ENCODE assay signal across 11 mouse cellular contexts in the genomic region with DNA sequence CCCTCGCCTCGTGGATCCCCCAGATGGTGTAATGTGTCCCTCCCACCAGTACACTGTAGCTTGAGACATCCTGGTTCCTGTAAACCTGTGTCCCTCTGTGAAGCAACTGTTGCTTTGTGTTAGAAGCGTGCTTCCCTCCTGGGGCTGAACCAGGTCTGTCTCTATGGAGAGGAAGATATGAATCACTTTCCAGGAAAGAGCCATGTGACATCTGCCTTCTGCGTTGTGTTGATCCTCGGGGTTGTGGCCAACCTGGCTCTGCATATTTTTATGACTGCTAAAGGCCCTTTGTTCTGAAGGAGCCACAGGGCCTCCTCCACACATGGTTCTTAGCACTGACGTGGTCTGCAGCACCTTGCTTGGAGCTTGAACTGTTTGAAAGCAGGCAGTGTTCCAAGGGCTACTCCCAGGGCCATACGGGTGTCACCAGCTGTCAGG. TPM values are rescaled to one million over a fixed set of nuclear protein-coding genes. Genes with fewer than 3 reads are reported as not detected.
A peak's percentile ranks its signal among the peaks of the same experiment; 100 is the strongest.
DNase-seq lines count a peak whose midpoint lies in the region; ATAC-seq and TF ChIP-seq lines count a peak whose summit lies in the region.
"Had no signal": no experiment of that assay in that cellular context is flagged by ENCODE, and none has a peak within 500 bp of the region (broad histone marks: within the 10 kb centered on the region; RNA-seq: fewer than 3 reads in every experiment).

No protein-coding gene starts in this region.

- H3K4me2 ChIP-seq in heart, embryonic 12.5 days = no peak overlapping the region
- no peak overlapping the region for H3K4me2 ChIP-seq in hindbrain, postnatal 0 days (ENCODE audit: low read depth, low read length)
- H3K4me2 ChIP-seq: limb, embryonic 15.5 days had no signal

- H3K27ac ChIP-seq in heart, embryonic 12.5 days (ENCODE audit: poor library complexity, severe bottlenecking) = no peak overlapping the region
- peak overlapping the region; percentile 23; the same call in 1 of the 2 replicates for H3K27ac ChIP-seq in brown adipose tissue, adult 24 weeks (replicated peaks; ENCODE audit: low read depth, low read length)
- H3K27ac ChIP-seq in hindbrain, postnatal 0 days = peak overlapping the region; percentile 62; the same call in 1 of the 2 replicates
- H3K27ac ChIP-seq: limb, embryonic 15.5 days; macrophage had no signal

- H3K27me3 ChIP-seq in heart, embryonic 12.5 days (replicated peaks) = peaks cover 4% of the 10 kb centered on the region; the same call in 1 of the 2 replicates
- no peaks in the 10 kb centered on the region for H3K27me3 ChIP-seq in hindbrain, postnatal 0 days (ENCODE audit: insufficient read depth, low read length)
- H3K27me3 ChIP-seq: limb, embryonic 15.5 days had no signal

- peak; percentile 94 for DNase-seq in heart, adult 11 months
- DNase-seq in hindbrain, postnatal 0 days (ENCODE audit: low spot score) = peak; percentile 40
- peak; percentile 14 to 62 for DNase-seq in kidney, postnatal 25 days
- no peak for DNase-seq in MN1 (ENCODE audit: low spot score)
- DNase-seq in right cerebral cortex, postnatal 25 days = no peak
- DNase-seq in frontal cortex, postnatal 14 days (ENCODE audit: low spot score in 2 of 2) = no peak
- DNase-seq: gastrocnemius, postnatal 10 days had no signal

- TF ChIP-seq CTCF in hindbrain, postnatal 0 days (IDR thresholded peaks at IDR 0.05; ENCODE audit: low read depth) = no peak

- H3K4me1 ChIP-seq in heart, embryonic 12.5 days (replicated peaks) = no peaks in the 10 kb centered on the region
- H3K4me1 ChIP-seq in brown adipose tissue, adult 24 weeks (ENCODE audit: control insufficient read depth, insufficient read depth, insufficient read length, low read length) = no peaks in the 10 kb centered on the region
- no peaks in the 10 kb centered on the region; the same call in 1 of the 2 replicates for H3K4me1 ChIP-seq in hindbrain, postnatal 0 days (ENCODE audit: insufficient read depth, low read length)

- no peak for ATAC-seq in heart, embryonic 12.5 days (ENCODE audit: insufficient number of reproducible peaks, low FRiP score)
- peak; percentile 71 for ATAC-seq in hindbrain, postnatal 0 days

- H3K9me3 ChIP-seq in heart, embryonic 12.5 days (replicated peaks) = no peaks in the 10 kb centered on the region
- H3K9me3 ChIP-seq in hindbrain, postnatal 0 days (ENCODE audit: low read length) = no peaks in the 10 kb centered on the region
- H3K9me3 ChIP-seq: limb, embryonic 15.5 days had no signal

- 69% methylated on average over 7 of the region's 7 CpGs for WGBS in heart, embryonic 12.5 days
- WGBS in hindbrain, postnatal 0 days = 50% methylated on average over 7 of the region's 7 CpGs

- H3K4me3 ChIP-seq in heart, embryonic 12.5 days = no peak overlapping the region
- no peak overlapping the region for H3K4me3 ChIP-seq in brown adipose tissue, adult 24 weeks (ENCODE audit: insufficient read depth, low read depth, low read length)
- H3K4me3 ChIP-seq in hindbrain, postnatal 0 days (ENCODE audit: low read length) = no peak overlapping the region
- H3K4me3 ChIP-seq: limb, embryonic 15.5 days had no signal

- no peak overlapping the region for H3K9ac ChIP-seq in heart, embryonic 12.5 days
- no peak overlapping the region for H3K9ac ChIP-seq in hindbrain, postnatal 0 days (replicated peaks; ENCODE audit: low read length)
- H3K9ac ChIP-seq: limb, embryonic 15.5 days had no signal

- no peaks in the 10 kb centered on the region for H3K36me3 ChIP-seq in heart, embryonic 12.5 days
- no peaks in the 10 kb centered on the region for H3K36me3 ChIP-seq in hindbrain, postnatal 0 days (ENCODE audit: insufficient read depth, low read length)
- H3K36me3 ChIP-seq: limb, embryonic 15.5 days had no signal

RNA-seq across cellular contexts. Expression of gene Xdh, which starts 31.0 kb away (rescaled TPM):
- 0.17 and 0.23 TPM in 2 replicates for polyA plus RNA-seq in heart, embryonic 12.5 days (2016; fragmentation: Nextera tagmentation; extraction: Ambion mirVana)
- 46.7 and 49.3 TPM in 2 replicates for polyA plus RNA-seq in brown adipose tissue, adult 24 weeks (2012; ENCODE audit: insufficient read depth, insufficient read length, missing spikeins)
- total RNA-seq in hindbrain, postnatal 0 days (2014; rRNA removed) = 0.18 and 0.37 TPM in 2 replicates
- polyA plus RNA-seq in hindbrain, postnatal 0 days (2015; fragmentation: Nextera tagmentation; extraction: Ambion mirVana) = 0.93 and 1.3 TPM in 2 replicates

Comparison
In these comparisons a context has a peak if more than half of its experiments do, and no peak if none do; other contexts are left out.
1. DNase-seq: peak in heart, adult 11 months (single experiment), hindbrain, postnatal 0 days (single experiment) and kidney, postnatal 25 days (2 of 2); none in MN1 (single experiment), right cerebral cortex, postnatal 25 days (single experiment) and frontal cortex, postnatal 14 days (0 of 2).
2. RNA of gene Xdh, which starts 31.0 kb away (polyA plus RNA-seq): 46.7 to 49.3 TPM in brown adipose tissue, adult 24 weeks; 0.93 to 1.3 TPM in hindbrain, postnatal 0 days and 0.17 to 0.23 TPM in heart, embryonic 12.5 days; every median in the first group is over 10 times any median in the second.